Mouse (Mus musculus) heart, embryonic 14.5 days (tissue): ENCODE data around the gene Gm9945. TPM values are rescaled to one million over a fixed set of nuclear protein-coding genes. Genes with fewer than 3 reads are reported as not detected.

Experiments used
- ATAC-seq: fragments of 200-750 bp; cut with Nextera tagmentation; 2 replicates; pipeline ENCODE4 v1.8.0; 2017; ENCODE audit warnings: low read depth, moderate TSS enrichment; ENCODE audit not compliant: insufficient number of reproducible peaks, insufficient read depth, low FRiP score
- H3K27ac ChIP-seq, 2 experiments: fragments of 200-500 bp in 1 of 2; fragments of 300-500 bp in 1 of 2; sonication (generic) in 1 of 2; replicated peaks in 1 of 2; 2 replicates each; pipeline ENCODE4 v1.5.1; 2012 to 2014; ENCODE audit warnings: low read depth in 2 of 2, low read length in 2 of 2, control low read depth in 1 of 2, mild to moderate bottlenecking in 1 of 2, mixed read lengths in 1 of 2; ENCODE audit not compliant: control insufficient read depth in 1 of 2, insufficient read depth in 1 of 2
- H3K27me3 ChIP-seq: fragments of 300-500 bp; sonication (generic); 2 replicates; pipeline ENCODE4 v1.6.1; 2014; ENCODE audit warnings: mild to moderate bottlenecking, low read length, control low read depth; ENCODE audit not compliant: control insufficient read depth, insufficient read depth
- H3K36me3 ChIP-seq: fragments of 300-500 bp; sonication (generic); 2 replicates; pipeline ENCODE4 v1.6.1; 2014; ENCODE audit warnings: mild to moderate bottlenecking, control low read depth, low read length, mixed read lengths; ENCODE audit not compliant: control insufficient read depth, insufficient read depth
- H3K4me1 ChIP-seq, 2 experiments: fragments of 200-500 bp in 1 of 2; fragments of 300-500 bp in 1 of 2; sonication (generic) in 1 of 2; 2 replicates each; pipeline ENCODE4 v1.6.1; 2012 to 2014; ENCODE audit warnings: low read length in 2 of 2, control low read depth in 1 of 2, mixed read lengths in 1 of 2; ENCODE audit not compliant: control insufficient read depth in 2 of 2, insufficient read depth in 2 of 2
- H3K4me2 ChIP-seq: fragments of 300-500 bp; sonication (generic); 2 replicates; pipeline ENCODE4 v1.6.1; 2014; ENCODE audit warnings: mild to moderate bottlenecking, low read length
- H3K4me3 ChIP-seq, 2 experiments: fragments of 200-500 bp in 1 of 2; fragments of 300-500 bp in 1 of 2; sonication (generic) in 1 of 2; 2 replicates each; pipeline ENCODE4 v1.5.1; 2012 to 2014; ENCODE audit warnings: low read length in 2 of 2, mild to moderate bottlenecking in 2 of 2, control low read depth in 1 of 2, low read depth in 1 of 2, moderate library complexity in 1 of 2; ENCODE audit not compliant: control insufficient read depth in 1 of 2, insufficient read depth in 1 of 2
- H3K9ac ChIP-seq: fragments of 300-500 bp; sonication (generic); 2 replicates; pipeline ENCODE4 v1.6.1; 2014; ENCODE audit warnings: mild to moderate bottlenecking, low read length
- H3K9me3 ChIP-seq: fragments of 300-500 bp; sonication (generic); 2 replicates; pipeline ENCODE4 v1.6.1; 2016; ENCODE audit warnings: low read length, control low read depth; ENCODE audit not compliant: control insufficient read depth
- WGBS: fragments of 180-500 bp; shearing (Covaris S2); extraction: QIAGEN DNeasy Blood & Tissue Kit; methylation state at CpG from one replicate; pipeline ENCODE4 v1.1.7; 2014; 5-methylcytosine and 5-hydroxymethylcytosine counted together
- polyA plus RNA-seq: library from polyadenylated mRNA; unstranded; fragments of >200 nt; fragmentation: Nextera tagmentation; extraction: Ambion mirVana; gene quantifications from 2 replicates; pipeline ENCODE4 v1.2.1, GENCODE M21; 2014

Gm9945 gene
- polyA plus RNA-seq: not detected in 2 replicates

DNA sequence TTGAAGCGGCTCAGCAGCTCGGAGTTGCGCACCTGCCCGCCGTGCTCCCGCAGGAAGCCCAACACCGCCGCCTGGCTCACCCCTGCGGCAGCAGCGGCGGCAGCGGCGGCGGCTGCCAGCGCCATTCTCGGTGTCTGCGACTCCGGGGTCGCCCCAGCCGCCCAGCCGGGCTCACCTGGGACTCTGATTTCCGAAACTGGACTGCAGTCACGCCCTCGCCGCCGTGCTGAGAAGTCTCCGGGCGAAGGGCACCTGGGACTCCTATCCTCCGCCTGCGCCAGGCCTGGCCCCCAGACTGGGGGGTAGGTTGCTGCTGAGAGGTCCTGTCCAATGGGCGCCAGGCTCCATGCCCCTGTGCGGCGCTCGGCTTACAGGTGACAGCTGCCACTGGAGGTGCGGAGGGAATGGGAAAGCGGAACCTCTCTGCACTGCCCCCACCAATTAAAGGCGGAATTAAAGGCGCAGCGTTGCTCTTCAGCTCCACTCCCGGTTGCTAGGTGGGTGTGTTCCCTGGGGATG is at the start of gene Gm9945, which contains the start of gene Sowaha:
Gm9945 (plus strand) TSS at position 384 of the 519 bp plus-strand sequence.
Sowaha (minus strand) TSS at position 492 of the 519 bp plus-strand sequence.
- Histone ChIP-seq H3K9ac (peak within 1 kb of the TSS; percentile 39), H3K27ac (no peak within 1 kb of the TSS), H3K4me2 (peak within 1 kb of the TSS; percentile 94), H3K27me3 (peaks cover 60% of the 10 kb centered on the region), H3K36me3 (no peaks in the 10 kb centered on the region), H3K4me1 (peaks cover 0 to 17% of the 10 kb centered on the region in 2 experiments; a peak in 2 of 4 replicates), H3K4me3 (peak within 1 kb of the TSS; percentile 48 to 56), H3K9me3 (no peaks in the 10 kb centered on the region)
- WGBS: 2% methylated on average over 40 of the region's 40 CpGs
- no peak for ATAC-seq

DNA sequence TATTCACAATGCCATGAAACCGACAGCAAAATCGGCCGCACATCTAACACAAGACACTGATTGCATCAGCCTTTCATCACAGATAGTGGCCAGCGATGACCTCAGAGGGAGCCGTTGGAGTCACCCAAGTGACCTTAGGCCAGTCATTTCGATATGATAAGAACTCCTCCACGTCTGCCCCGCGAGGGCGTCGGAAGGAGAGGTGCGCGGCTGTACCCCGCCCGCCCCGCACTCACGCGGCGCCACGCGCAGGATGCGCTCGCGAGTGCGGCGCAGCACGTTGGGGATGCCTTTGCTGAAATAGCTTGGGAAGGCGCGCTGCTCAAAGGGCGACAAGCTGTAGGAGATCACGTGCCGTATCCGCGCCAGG is 49.7 kb upstream of the Gm9945 start:
- Histone ChIP-seq H3K4me3 (peak overlapping the region; percentile 74 to 83), H3K27me3 (no peaks in the 10 kb centered on the region), H3K27ac (peak overlapping the region; percentile 89 to 90), H3K9ac (peak overlapping the region; percentile 87), H3K4me2 (peak overlapping the region; percentile 87), H3K36me3 (peaks cover 15% of the 10 kb centered on the region), H3K4me1 (peaks cover 5 to 28% of the 10 kb centered on the region in 2 experiments), H3K9me3 (no peaks in the 10 kb centered on the region)
- peak; percentile 23 for ATAC-seq
- 0% methylated on average over 34 of the region's 34 CpGs for WGBS

DNA sequence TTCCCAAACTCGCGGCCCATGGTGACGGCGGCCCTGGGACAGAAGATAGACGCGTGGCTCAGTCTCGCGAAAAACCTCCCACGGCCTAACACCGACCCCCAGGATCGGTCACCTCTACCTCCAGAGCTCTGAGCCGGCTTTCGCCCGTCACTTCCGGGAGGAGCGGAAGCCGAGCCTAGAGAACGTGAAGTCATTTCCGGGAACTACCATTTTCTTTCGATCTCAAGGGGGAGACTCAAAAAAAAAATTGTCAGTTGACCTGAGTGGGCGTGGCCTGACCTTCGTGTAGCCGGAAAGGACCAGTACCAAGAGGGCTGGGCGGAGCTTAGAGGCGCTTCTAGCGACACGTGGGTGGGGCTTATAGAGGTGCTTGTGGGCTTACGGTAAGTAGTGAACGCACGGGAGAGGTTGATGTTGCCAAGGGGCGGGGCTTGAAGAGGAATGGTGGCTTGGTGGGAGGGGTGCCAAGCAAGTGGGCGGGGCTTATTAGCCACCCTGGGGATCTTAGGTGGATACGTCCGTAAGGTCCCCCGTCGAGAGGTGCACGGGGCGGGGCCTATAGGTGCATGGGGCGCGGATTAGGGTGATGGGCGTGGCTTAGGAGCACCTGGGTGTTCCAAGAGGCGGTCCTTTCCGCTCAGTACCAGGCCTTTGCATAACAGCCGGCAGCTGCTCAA is 49.2 kb upstream of the Gm9945 start, which contains the start of the genes Uqcrq and Gdf9:
Uqcrq (minus strand) TSS at position 162 of the 677 bp plus-strand sequence.
Gdf9 (plus strand) TSS at position 354 of the 677 bp plus-strand sequence.
- H3K36me3 ChIP-seq: peaks cover 15% of the 10 kb centered on the region
- H3K4me1 ChIP-seq: peaks cover 5 to 23% of the 10 kb centered on the region in 2 experiments
- H3K9ac ChIP-seq: peak within 1 kb of the TSS; percentile 87
- H3K4me2 ChIP-seq: peak within 1 kb of the TSS; percentile 87
- peak; percentile 96 for ATAC-seq
- no peaks in the 10 kb centered on the region for H3K27me3 ChIP-seq
- H3K27ac ChIP-seq: peak within 1 kb of the TSS; percentile 89 to 90
- peak within 1 kb of the TSS; percentile 74 to 83 for H3K4me3 ChIP-seq
- WGBS: under 1% methylated on average over 44 of the region's 44 CpGs
- H3K9me3 ChIP-seq: no peaks in the 10 kb centered on the region

DNA sequence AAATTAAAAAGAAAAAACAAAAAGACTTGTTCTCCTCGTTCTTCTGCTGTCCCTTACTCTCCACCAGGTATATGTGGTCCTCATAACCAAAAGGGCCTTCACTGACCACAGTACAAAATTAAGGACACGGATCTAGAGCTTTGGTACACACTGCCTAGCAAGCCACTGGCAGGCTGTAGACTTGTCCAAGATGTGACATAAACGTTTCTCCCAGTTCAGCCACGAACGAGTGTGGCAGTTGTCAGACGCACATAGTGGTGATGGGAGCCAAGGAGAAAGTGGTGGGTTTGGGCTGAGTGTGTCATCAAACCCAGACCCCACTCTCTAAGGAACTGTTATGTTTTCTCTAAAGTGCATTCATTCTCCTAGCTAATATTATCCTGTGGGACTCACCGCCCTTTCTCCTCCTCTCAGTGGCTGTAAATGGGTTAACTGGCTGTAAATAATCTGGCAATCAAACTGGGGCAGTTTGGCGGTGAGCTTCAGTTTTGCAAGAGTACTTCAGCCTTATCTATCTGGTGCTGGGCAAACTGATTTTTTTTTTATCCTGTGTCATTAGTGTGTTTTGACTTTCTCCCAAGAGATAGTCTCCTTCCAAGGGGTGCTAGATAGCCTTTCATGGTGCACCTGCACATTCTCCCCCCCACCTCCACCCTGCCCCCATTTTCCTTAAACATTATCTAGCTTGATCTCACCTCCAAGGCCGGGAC is 48.5 kb upstream of the Gm9945 start:
- H3K9me3 ChIP-seq: no peaks in the 10 kb centered on the region
- peak overlapping the region; percentile 69 for H3K4me2 ChIP-seq
- 0 out of 2 replicates have a peak, but pooled peaks have one; percentile 2 for ATAC-seq
- H3K4me1 ChIP-seq: peaks cover 5 to 17% of the 10 kb centered on the region in 2 experiments
- peaks cover 15% of the 10 kb centered on the region for H3K36me3 ChIP-seq
- peak overlapping the region; percentile 67 to 90 for H3K27ac ChIP-seq
- H3K9ac ChIP-seq: peak overlapping the region; percentile 58
- WGBS: 14% methylated on average over 9 of the region's 9 CpGs
- no peaks in the 10 kb centered on the region for H3K27me3 ChIP-seq
- peak overlapping the region; percentile 74 to 83 for H3K4me3 ChIP-seq

DNA sequence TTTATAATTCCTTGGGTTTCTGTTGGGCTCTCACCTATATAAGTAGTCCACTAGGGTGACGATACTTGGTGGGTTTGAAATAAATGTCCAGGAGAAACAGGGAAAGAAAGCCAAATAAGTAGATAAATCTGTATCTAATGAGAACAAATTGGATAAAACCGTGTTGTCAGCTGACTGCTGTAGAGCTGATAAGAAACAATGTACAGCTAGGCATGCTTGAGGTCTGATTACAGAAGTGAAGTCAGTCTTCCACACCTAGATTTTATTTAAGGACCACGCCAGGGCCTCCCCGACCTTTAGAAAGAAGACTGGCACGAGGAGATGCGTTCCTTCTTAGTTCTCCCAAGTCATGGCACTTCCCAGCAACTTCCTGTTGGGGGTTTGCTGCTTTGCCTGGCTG is 46.9 kb upstream of the Gm9945 start:
- H3K4me2 ChIP-seq: no peak overlapping the region
- no peak overlapping the region for H3K9ac ChIP-seq
- peaks cover 10% of the 10 kb centered on the region for H3K36me3 ChIP-seq
- 27% methylated on average over 6 of the region's 6 CpGs for WGBS
- H3K4me3 ChIP-seq: no peak overlapping the region
- no peak overlapping the region for H3K27ac ChIP-seq
- ATAC-seq: no peak
- peaks cover 2 to 14% of the 10 kb centered on the region in 2 experiments for H3K4me1 ChIP-seq
- no peaks in the 10 kb centered on the region for H3K9me3 ChIP-seq
- no peaks in the 10 kb centered on the region for H3K27me3 ChIP-seq

DNA sequence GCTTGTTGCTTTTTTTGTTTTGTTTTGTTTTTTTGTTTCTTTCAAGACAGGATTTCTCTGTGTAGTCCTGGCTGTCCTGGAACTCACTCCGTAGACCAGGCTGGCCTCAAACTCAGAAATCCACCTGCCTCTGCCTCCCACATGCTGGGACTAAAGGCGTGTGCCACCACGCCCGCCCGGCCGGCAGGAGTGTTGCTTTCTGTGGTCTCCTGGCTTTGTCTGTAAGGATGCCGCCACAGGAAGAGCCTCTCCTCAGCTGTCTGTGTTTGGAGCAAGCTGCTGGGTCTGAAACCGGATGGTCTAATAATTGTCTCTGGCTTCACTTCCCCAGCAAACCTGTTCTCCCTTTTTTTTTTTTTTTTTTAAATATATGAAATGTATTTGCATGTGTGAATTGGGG is 44.5 kb upstream of the Gm9945 start:
- Histone ChIP-seq H3K4me2 (no peak overlapping the region), H3K9ac (no peak overlapping the region), H3K9me3 (no peaks in the 10 kb centered on the region), H3K36me3 (no peaks in the 10 kb centered on the region), H3K4me1 (peaks cover 2 to 5% of the 10 kb centered on the region in 2 experiments; a peak in 3 of 4 replicates), H3K27me3 (no peaks in the 10 kb centered on the region), H3K27ac (no peak overlapping the region), H3K4me3 (no peak overlapping the region)
- 71% methylated on average over 8 of the region's 8 CpGs for WGBS
- no peak for ATAC-seq

DNA sequence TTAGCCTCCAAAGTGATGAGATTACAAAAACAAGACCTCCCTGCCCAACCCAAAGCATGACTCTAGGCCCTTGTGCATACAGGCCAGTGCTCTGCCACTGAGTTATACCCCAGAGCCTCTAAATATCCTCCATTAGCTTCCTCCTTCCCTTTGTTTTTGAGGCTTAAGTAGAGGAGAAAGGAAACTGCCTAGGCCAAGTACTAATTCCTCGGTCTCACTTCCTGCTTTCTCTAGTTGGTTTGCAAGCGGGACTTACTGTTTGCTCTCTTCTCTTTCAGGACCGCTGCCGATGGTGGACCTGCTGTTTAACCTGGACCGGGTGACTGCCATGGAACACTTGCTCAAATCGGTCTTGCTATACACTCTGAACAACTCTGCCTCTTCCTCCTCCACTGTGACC is 43.6 kb upstream of the Gm9945 start:
- no peak overlapping the region for H3K27ac ChIP-seq
- no peaks in the 10 kb centered on the region for H3K27me3 ChIP-seq
- peaks cover 2 to 4% of the 10 kb centered on the region in 2 experiments; a peak in 3 of 4 replicates for H3K4me1 ChIP-seq
- no peak overlapping the region for H3K9ac ChIP-seq
- ATAC-seq: no peak
- no peak overlapping the region for H3K4me3 ChIP-seq
- H3K9me3 ChIP-seq: no peaks in the 10 kb centered on the region
- H3K4me2 ChIP-seq: no peak overlapping the region
- WGBS: 80% methylated on average over 6 of the region's 6 CpGs
- no peaks in the 10 kb centered on the region for H3K36me3 ChIP-seq
